Mouse (Mus musculus) ES-Bruce4 (cell line): Measurements from ENCODE around the gene Abca2.

Experiments
- CTCF ChIP-seq: IDR thresholded peaks from one replicate; pipeline ENCODE4 v1.8.1; 2011; ENCODE audit warnings: low read depth, low read length
- POLR2A ChIP-seq: IDR thresholded peaks from one replicate; pipeline ENCODE4 v1.8.1; 2011; ENCODE audit warnings: low read length; ENCODE audit not compliant: insufficient read depth

GRCm38 (mm10) chr2:25429435-25430180, 1.1 kb downstream of the Abca2 start:
- TF ChIP-seq POLR2A (no peak), CTCF (no peak)
